ENCODE assay signal across 7 mouse cellular contexts in genomic region chr17:6380182-6380841, GRCm38 (mm10). TPM values are rescaled to one million over a fixed set of nuclear protein-coding genes. Genes with fewer than 3 reads are reported as not detected.
A peak's percentile ranks its signal among the peaks of the same experiment; 100 is the strongest.
DNase-seq lines count a peak whose midpoint lies in the region; ATAC-seq and TF ChIP-seq lines count a peak whose summit lies in the region.
"Not testable (repeated sequence)": the region's sequence is repeated elsewhere in the genome, so short reads cannot be mapped to it uniquely, and the experiment has no call there.

No protein-coding gene starts in this region.

- not testable (repeated sequence) for H3K9ac ChIP-seq in embryonic facial prominence, embryonic 14.5 days (ENCODE audit: low read depth, low read length); forebrain, embryonic 14.5 days (ENCODE audit: low read length); hindbrain, embryonic 12.5 days; hindbrain, postnatal 0 days (replicated peaks; ENCODE audit: low read length); lung, embryonic 16.5 days (ENCODE audit: low read length); midbrain, embryonic 15.5 days; neural tube, embryonic 13.5 days

- H3K27me3 ChIP-seq in embryonic facial prominence, embryonic 14.5 days (replicated peaks; ENCODE audit: control insufficient read depth, insufficient read depth, low read length); forebrain, embryonic 14.5 days (replicated peaks; ENCODE audit: control insufficient read depth, insufficient read depth, low read length); hindbrain, embryonic 12.5 days; hindbrain, postnatal 0 days (ENCODE audit: insufficient read depth, low read length); lung, embryonic 16.5 days (ENCODE audit: control insufficient read depth, insufficient read depth, low read depth, low read length); midbrain, embryonic 15.5 days (replicated peaks); neural tube, embryonic 13.5 days: not testable (repeated sequence)

- H3K9me3 ChIP-seq in embryonic facial prominence, embryonic 14.5 days (ENCODE audit: control insufficient read depth, low read length); forebrain, embryonic 14.5 days (replicated peaks; ENCODE audit: control insufficient read depth, low read length); hindbrain, embryonic 12.5 days (replicated peaks); hindbrain, postnatal 0 days (ENCODE audit: low read length); lung, embryonic 16.5 days (ENCODE audit: control insufficient read depth, low read length); midbrain, embryonic 15.5 days; neural tube, embryonic 13.5 days: not testable (repeated sequence)

- H3K4me3 ChIP-seq in embryonic facial prominence, embryonic 14.5 days (ENCODE audit: low read depth, low read length); forebrain, embryonic 14.5 days (ENCODE audit: low read depth, low read length); hindbrain, embryonic 12.5 days; hindbrain, postnatal 0 days (ENCODE audit: low read length); lung, embryonic 16.5 days (ENCODE audit: low read length); midbrain, embryonic 15.5 days; neural tube, embryonic 13.5 days: not testable (repeated sequence)

- no CpG with 5 or more reads among the region's 8 CpGs for WGBS in embryonic facial prominence, embryonic 14.5 days
- WGBS in forebrain, embryonic 14.5 days = 60% methylated on average over 1 of the region's 8 CpGs
- WGBS in hindbrain, embryonic 12.5 days = 88% methylated on average over 1 of the region's 8 CpGs
- 67% methylated on average over 1 of the region's 8 CpGs for WGBS in hindbrain, postnatal 0 days
- WGBS in lung, embryonic 16.5 days = 80% methylated on average over 1 of the region's 8 CpGs
- 80% methylated on average over 1 of the region's 8 CpGs for WGBS in midbrain, embryonic 15.5 days
- 33% methylated on average over 2 of the region's 8 CpGs for WGBS in neural tube, embryonic 13.5 days

- not testable (repeated sequence) for H3K27ac ChIP-seq in embryonic facial prominence, embryonic 14.5 days (replicated peaks; ENCODE audit: low read depth, low read length); forebrain, embryonic 14.5 days (ENCODE audit: low read depth, low read length); hindbrain, embryonic 12.5 days; hindbrain, postnatal 0 days; lung, embryonic 16.5 days (ENCODE audit: low read length); midbrain, embryonic 15.5 days; neural tube, embryonic 13.5 days (replicated peaks)

- ATAC-seq in embryonic facial prominence, embryonic 14.5 days (ENCODE audit: low read depth) = peak; percentile 42
- peak; percentile 95 for ATAC-seq in forebrain, embryonic 14.5 days
- ATAC-seq in hindbrain, embryonic 12.5 days (ENCODE audit: low FRiP score) = peak; percentile 92
- peak; percentile 79 for ATAC-seq in hindbrain, postnatal 0 days
- ATAC-seq in lung, embryonic 16.5 days (ENCODE audit: low read depth) = peak; percentile 67
- peak; percentile 85 for ATAC-seq in midbrain, embryonic 15.5 days (replicated peaks)
- peak; percentile 95 for ATAC-seq in neural tube, embryonic 13.5 days (ENCODE audit: low read depth)

- not testable (repeated sequence) for TF ChIP-seq CTCF in hindbrain, postnatal 0 days (IDR thresholded peaks at IDR 0.05; ENCODE audit: low read depth)

- not testable (repeated sequence) for H3K4me1 ChIP-seq in embryonic facial prominence, embryonic 14.5 days (ENCODE audit: control insufficient read depth, insufficient read depth, low read length); forebrain, embryonic 14.5 days (ENCODE audit: control insufficient read depth, insufficient read depth, low read length); hindbrain, embryonic 12.5 days; hindbrain, postnatal 0 days (ENCODE audit: insufficient read depth, low read length); lung, embryonic 16.5 days (replicated peaks; ENCODE audit: control insufficient read depth, insufficient read depth, low read length); midbrain, embryonic 15.5 days; neural tube, embryonic 13.5 days (replicated peaks)

- DNase-seq in embryonic facial prominence, embryonic 14.5 days (ENCODE audit: low spot score); forebrain, embryonic 14.5 days (ENCODE audit: low spot score); hindbrain, postnatal 0 days (ENCODE audit: low spot score): not testable (repeated sequence)

- not testable (repeated sequence) for H3K36me3 ChIP-seq in embryonic facial prominence, embryonic 14.5 days (ENCODE audit: control insufficient read depth, insufficient read depth, low read length); forebrain, embryonic 14.5 days (ENCODE audit: control insufficient read depth, insufficient read depth, low read length); hindbrain, embryonic 12.5 days; hindbrain, postnatal 0 days (ENCODE audit: insufficient read depth, low read length); lung, embryonic 16.5 days (ENCODE audit: control insufficient read depth, insufficient read depth, low read length); midbrain, embryonic 15.5 days (replicated peaks); neural tube, embryonic 13.5 days

- not testable (repeated sequence) for H3K4me2 ChIP-seq in embryonic facial prominence, embryonic 14.5 days (ENCODE audit: low read depth, low read length); forebrain, embryonic 14.5 days (ENCODE audit: low read length); hindbrain, embryonic 12.5 days (replicated peaks); hindbrain, postnatal 0 days (ENCODE audit: low read depth, low read length); lung, embryonic 16.5 days (ENCODE audit: low read depth, low read length); midbrain, embryonic 15.5 days; neural tube, embryonic 13.5 days

RNA-seq across cellular contexts. Expression of gene Dynlt1b, which starts 49.6 kb away (rescaled TPM):
- 563 and 584 TPM in 2 replicates for polyA plus RNA-seq in embryonic facial prominence, embryonic 14.5 days (2014; fragmentation: Nextera tagmentation; extraction: Ambion mirVana)
- 1,124 and 1,383 TPM in 2 replicates for polyA plus RNA-seq in forebrain, embryonic 14.5 days (2014; fragmentation: Nextera tagmentation; extraction: Ambion mirVana)
- 850 and 876 TPM in 2 replicates for polyA plus RNA-seq in hindbrain, embryonic 12.5 days (2016; fragmentation: Nextera tagmentation; extraction: Ambion mirVana)
- total RNA-seq in hindbrain, postnatal 0 days (2014; rRNA removed) = 392 and 457 TPM in 2 replicates
- 1,203 and 1,233 TPM in 2 replicates for polyA plus RNA-seq in hindbrain, postnatal 0 days (2015; fragmentation: Nextera tagmentation; extraction: Ambion mirVana)
- 525 and 538 TPM in 2 replicates for polyA plus RNA-seq in lung, embryonic 16.5 days (2015; fragmentation: Nextera tagmentation; extraction: Ambion mirVana)
- polyA plus RNA-seq in midbrain, embryonic 15.5 days (2015; fragmentation: Nextera tagmentation; extraction: Ambion mirVana) = 1,067 and 1,101 TPM in 2 replicates
- 1,347 and 1,481 TPM in 2 replicates for polyA plus RNA-seq in neural tube, embryonic 13.5 days (2015; fragmentation: Nextera tagmentation; extraction: Ambion mirVana)

Comparison
In these comparisons a context has a peak if more than half of its experiments do, and no peak if none do; other contexts are left out.
1. ATAC-seq: peak in every context shown above with its lines; median percentile 95 in forebrain, embryonic 14.5 days; 95 in neural tube, embryonic 13.5 days; 92 in hindbrain, embryonic 12.5 days; 85 in midbrain, embryonic 15.5 days; 79 in hindbrain, postnatal 0 days; 67 in lung, embryonic 16.5 days; 42 in embryonic facial prominence, embryonic 14.5 days.